8 mouse cellular contexts compared by ENCODE assay signal in the genomic region with DNA sequence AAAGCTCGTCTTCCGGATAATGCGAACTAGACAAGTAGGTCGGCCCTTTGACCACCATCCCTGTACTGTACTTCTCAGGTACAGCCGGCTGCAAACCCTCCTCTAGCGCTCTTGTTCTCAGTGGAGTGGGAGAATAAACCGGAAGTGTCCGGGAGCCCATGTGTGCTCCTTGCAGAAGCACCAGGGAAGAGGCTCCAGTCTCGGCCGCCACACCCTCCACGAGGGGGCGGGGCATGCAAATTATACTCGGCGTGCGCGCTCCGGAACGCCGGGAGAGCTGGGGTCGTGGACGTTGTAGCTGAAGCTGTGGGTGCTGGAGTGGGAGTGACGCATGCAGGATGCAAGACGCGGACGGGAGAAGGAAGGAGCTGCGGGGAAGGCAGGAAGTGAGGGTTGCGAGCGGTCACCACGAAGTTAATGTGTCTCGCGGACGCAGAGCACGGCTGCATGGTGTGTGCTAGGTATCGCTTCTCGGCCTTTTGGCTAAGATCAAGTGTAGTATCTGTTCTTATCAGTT. TPM values are rescaled to one million over a fixed set of nuclear protein-coding genes. Genes with fewer than 3 reads are reported as not detected.
DNase-seq lines count a peak whose midpoint lies in the region; ATAC-seq lines count a peak whose summit lies in the region.

No protein-coding gene starts in this region.

- peak; percentile 97 for DNase-seq in R1 (ENCODE audit: low read depth, low spot score)
- peak; percentile 88 to 93 for DNase-seq in cerebellum, postnatal 25 days
- DNase-seq in frontal cortex, postnatal 36 days (ENCODE audit: low spot score in 2 of 2), result peak; percentile 79 to 81
- peak; percentile 83 to 89 for DNase-seq in left cerebral cortex, adult 18-20 months (ENCODE audit: low spot score in 2 of 2)
- DNase-seq in right cerebral cortex, adult 18-20 months, result peak; percentile 89
- DNase-seq in urinary bladder, postnatal 10 days (ENCODE audit: low spot score), result peak; percentile 54

- H3K36me3 ChIP-seq in hindbrain, embryonic 16.5 days (ENCODE audit: control insufficient read depth, insufficient read depth, low read length), result no peaks in the 10 kb centered on the region
- no peaks in the 10 kb centered on the region for H3K36me3 ChIP-seq in macrophage (ENCODE audit: inconsistent target)

- H3K27me3 ChIP-seq in hindbrain, embryonic 16.5 days (replicated peaks; ENCODE audit: control insufficient read depth, insufficient read depth, low read length), result no peaks in the 10 kb centered on the region

- WGBS in hindbrain, embryonic 16.5 days, result under 1% methylated on average over 35 of the region's 35 CpGs
- 3% methylated on average over 28 of the region's 35 CpGs for WGBS in macrophage (ENCODE audit: missing documents)

- H3K9me3 ChIP-seq in hindbrain, embryonic 16.5 days (ENCODE audit: control insufficient read depth, low read length), result no peaks in the 10 kb centered on the region

- H3K4me2 ChIP-seq in hindbrain, embryonic 16.5 days (ENCODE audit: low read length), result peak overlapping the region; percentile 51

- H3K9ac ChIP-seq in hindbrain, embryonic 16.5 days (ENCODE audit: low read depth, low read length), result peak overlapping the region; percentile 71; the same call in 1 of the 2 replicates

- peak overlapping the region; percentile 74 for H3K27ac ChIP-seq in hindbrain, embryonic 16.5 days (ENCODE audit: low read depth, low read length)
- peak overlapping the region; percentile 62 for H3K27ac ChIP-seq in macrophage

- peak; percentile 93 for ATAC-seq in hindbrain, embryonic 16.5 days

- no peaks in the 10 kb centered on the region for H3K79me2 ChIP-seq in macrophage (ENCODE audit: inconsistent target)

- H3K4me3 ChIP-seq in hindbrain, embryonic 16.5 days (ENCODE audit: low read length), result peak overlapping the region; percentile 44
- peak overlapping the region; percentile 23 for H3K4me3 ChIP-seq in macrophage (ENCODE audit: inconsistent target)

- peaks cover 16% of the 10 kb centered on the region for H3K4me1 ChIP-seq in hindbrain, embryonic 16.5 days (ENCODE audit: control insufficient read depth, insufficient read depth, low read depth, low read length)

RNA-seq across cellular contexts. Expression of a gene that starts 29.5 kb away (rescaled TPM):
- polyA plus RNA-seq in hindbrain, embryonic 16.5 days (2015; fragmentation: Nextera tagmentation; extraction: Ambion mirVana), result 9.4 and 10.6 TPM in 2 replicates
- 1 to 10 TPM; 5.1 to 6.4 TPM for total RNA-seq in left cerebral cortex, adult 18-20 months (2021)
- total RNA-seq in macrophage (2018; cell fraction: chromatin; rRNA removed), result 1 to 10 TPM in 7 of 26 experiments, under 1 TPM in 6, not detected in 13; 0.63 to 4.3 (median 1.1) TPM
- total RNA-seq in macrophage (2018; cell fraction: cytosol; rRNA removed), result 1 to 10 TPM; 1.4 to 3.2 (median 2.3) TPM
- total RNA-seq in macrophage (2018; cell fraction: nucleus; rRNA removed), result 1 to 10 TPM in 13 of 26 experiments, under 1 TPM in 6, not detected in 7; 0.52 to 3.2 (median 1.3) TPM
- polyA plus RNA-seq in macrophage (2018), result 1.8 to 4.6 TPM (median 3.0 TPM) in 3 replicates

RNA-seq across cellular contexts. Expression of a gene that starts 29.6 kb away (rescaled TPM):
- 34.2 and 38.7 TPM in 2 replicates for polyA plus RNA-seq in hindbrain, embryonic 16.5 days (2015; fragmentation: Nextera tagmentation; extraction: Ambion mirVana)
- 10 to 100 TPM; 13.7 to 14.1 TPM for total RNA-seq in left cerebral cortex, adult 18-20 months (2021)
- under 1 TPM in 1 of 26 experiments, not detected in 25; 0.57 TPM for total RNA-seq in macrophage (2018; cell fraction: chromatin; rRNA removed)
- total RNA-seq in macrophage (2018; cell fraction: cytosol; rRNA removed), result not detected
- total RNA-seq in macrophage (2018; cell fraction: nucleus; rRNA removed), result not detected
- not detected in 3 replicates for polyA plus RNA-seq in macrophage (2018)

RNA-seq across cellular contexts. Expression of a gene that starts 42.5 kb away (rescaled TPM):
- polyA plus RNA-seq in hindbrain, embryonic 16.5 days (2015; fragmentation: Nextera tagmentation; extraction: Ambion mirVana), result 2.2 and 2.7 TPM in 2 replicates
- total RNA-seq in left cerebral cortex, adult 18-20 months (2021), result 1 to 10 TPM; 5.2 to 6.1 TPM
- total RNA-seq in macrophage (2018; cell fraction: chromatin; rRNA removed), result under 1 TPM in 11 of 26 experiments, not detected in 15; 0.26 to 0.71 (median 0.48) TPM
- total RNA-seq in macrophage (2018; cell fraction: cytosol; rRNA removed), result 1 to 10 TPM in 21 of 26 experiments, under 1 TPM in 5; 0.58 to 3.2 (median 1.2) TPM
- total RNA-seq in macrophage (2018; cell fraction: nucleus; rRNA removed), result 1 to 10 TPM in 15 of 26 experiments, under 1 TPM in 10, not detected in 1; 0.40 to 4.1 (median 1.1) TPM
- 0.31 to 0.81 TPM (median 0.75 TPM) in 3 replicates for polyA plus RNA-seq in macrophage (2018)

RNA-seq across cellular contexts. Expression of a gene that starts 52.6 kb away (rescaled TPM):
- 15.9 and 17.3 TPM in 2 replicates for polyA plus RNA-seq in hindbrain, embryonic 16.5 days (2015; fragmentation: Nextera tagmentation; extraction: Ambion mirVana)
- 10 to 100 TPM; 18.5 to 22.2 TPM for total RNA-seq in left cerebral cortex, adult 18-20 months (2021)
- 1 to 10 TPM in 1 of 26 experiments, under 1 TPM in 5, not detected in 20; 0.26 to 3.2 (median 0.49) TPM for total RNA-seq in macrophage (2018; cell fraction: chromatin; rRNA removed)
- total RNA-seq in macrophage (2018; cell fraction: cytosol; rRNA removed), result under 1 TPM in 24 of 26 experiments, not detected in 2; 0.03 to 0.26 (median 0.10) TPM
- under 1 TPM in 11 of 26 experiments, not detected in 15; 0.18 to 0.69 (median 0.29) TPM for total RNA-seq in macrophage (2018; cell fraction: nucleus; rRNA removed)
- 0.08 to 0.26 TPM (median 0.12 TPM) in 3 replicates for polyA plus RNA-seq in macrophage (2018)

Comparison
In these comparisons a context has a peak if more than half of its experiments do, and no peak if none do; other contexts are left out.
1. Peak in every context shown above with its lines: DNase-seq, ATAC-seq, H3K4me3 ChIP-seq and H3K27ac ChIP-seq.
2. RNA of a gene that starts 29.6 kb away (polyA plus RNA-seq): 34.2 to 38.7 TPM in hindbrain, embryonic 16.5 days; not detected in macrophage; every median in the first group is over 10 times any median in the second.